Mouse (Mus musculus): ENCODE data around the gene Aplp1. TPM values are rescaled to one million over a fixed set of nuclear protein-coding genes. Genes with fewer than 3 reads are reported as not detected.
"Not testable (repeated sequence)": the region's sequence is repeated elsewhere in the genome, so short reads cannot be mapped to it uniquely, and the experiment has no call there.

The Aplp1 gene
- polyA plus RNA-seq (2012; rRNA removed) = 2.5 and 5.4 TPM in 2 replicates

DNA sequence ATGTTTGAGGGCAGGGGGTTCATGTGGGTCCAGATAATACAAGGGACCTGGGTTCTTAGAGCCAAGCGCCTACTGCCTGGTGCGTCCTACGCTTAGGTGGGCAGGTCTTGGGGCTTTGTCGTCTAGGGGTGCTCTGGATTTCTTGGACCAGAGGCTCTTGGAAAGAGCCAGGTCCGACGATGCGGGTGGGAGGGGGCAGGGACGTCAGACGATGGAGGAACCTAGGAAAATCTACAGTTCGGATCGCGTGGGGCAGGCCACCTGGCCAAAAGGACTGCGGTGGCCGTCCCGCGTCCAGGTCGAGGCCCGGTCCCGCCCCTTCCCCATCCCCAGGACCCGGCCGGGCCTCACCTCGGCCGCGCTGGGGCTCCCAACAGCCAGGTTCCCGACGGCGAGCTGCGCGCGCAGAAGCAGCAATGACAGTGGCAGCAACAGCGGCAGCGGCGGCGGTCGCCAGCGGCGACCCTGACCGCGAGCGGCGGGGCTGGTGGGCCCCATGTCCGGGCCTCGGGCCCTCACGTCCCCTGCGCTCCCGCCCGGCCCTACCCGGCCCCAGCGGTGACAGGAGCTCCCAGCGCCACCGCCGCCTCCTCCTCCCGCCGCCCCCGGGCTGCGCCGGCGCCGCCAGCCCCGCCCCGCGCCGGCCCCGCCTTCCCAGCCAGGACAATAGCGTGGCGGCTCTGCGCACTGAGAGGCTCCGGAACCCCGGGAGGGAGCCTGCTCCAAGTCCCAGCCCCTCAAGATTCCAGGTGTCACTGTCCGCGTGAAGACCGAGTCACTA is at the start of gene Aplp1:
Gene Aplp1, minus strand, starts transcription at position 565 of the 781 bp plus-strand sequence.
- DNase-seq (ENCODE audit: low read depth) = no peak

DNA sequence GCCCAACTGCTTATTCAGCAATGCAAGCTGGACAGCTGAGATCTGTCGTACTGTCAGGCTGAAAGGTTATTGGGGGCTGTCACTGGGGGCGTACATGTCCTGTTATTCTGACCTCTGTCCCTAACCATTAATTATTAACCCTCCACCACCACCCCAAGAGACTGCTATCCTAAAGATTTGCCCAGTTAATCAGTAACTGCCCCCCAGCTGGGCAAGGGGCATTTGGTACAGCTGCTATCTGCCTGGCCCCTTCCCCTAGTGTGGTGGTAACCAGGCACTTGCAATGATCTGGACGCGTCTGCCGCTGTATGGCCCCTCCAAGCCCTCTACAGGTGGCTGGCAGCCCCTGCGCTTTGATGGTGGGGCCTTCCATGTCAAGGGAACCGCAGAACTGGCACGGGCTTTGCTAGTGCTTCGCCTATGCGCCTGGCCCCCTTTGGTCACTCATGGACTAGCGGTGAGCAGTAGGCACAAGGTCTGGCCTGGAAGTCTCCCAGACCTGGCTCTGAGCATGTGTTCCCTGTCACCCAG is 48.1 kb upstream of the Aplp1 start, which contains the start of gene Prodh2:
Gene Prodh2, plus strand, starts transcription at position 222 of the 531 bp plus-strand sequence.
- DNase-seq (ENCODE audit: low read depth) = no peak

DNA sequence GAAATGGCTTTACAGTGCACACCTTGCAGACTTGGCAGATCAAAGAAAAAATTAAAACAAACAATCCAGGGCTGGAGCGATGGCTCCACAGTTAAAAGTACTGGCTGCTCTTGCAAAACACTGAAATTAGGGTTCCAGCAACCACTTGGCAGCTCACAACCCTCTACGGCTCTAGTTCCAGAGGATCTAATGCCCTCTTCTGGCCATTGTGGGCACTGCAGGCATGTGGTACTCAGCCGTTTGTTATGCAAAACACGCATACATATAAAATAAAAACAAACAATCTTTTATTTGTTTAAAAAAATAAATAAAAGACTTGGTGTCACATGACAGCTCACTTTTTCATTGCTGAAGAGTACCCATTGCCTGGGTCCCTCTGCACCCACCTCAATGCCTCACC is 47.4 kb upstream of the Aplp1 start:
- DNase-seq (ENCODE audit: low read depth) = no peak

DNA sequence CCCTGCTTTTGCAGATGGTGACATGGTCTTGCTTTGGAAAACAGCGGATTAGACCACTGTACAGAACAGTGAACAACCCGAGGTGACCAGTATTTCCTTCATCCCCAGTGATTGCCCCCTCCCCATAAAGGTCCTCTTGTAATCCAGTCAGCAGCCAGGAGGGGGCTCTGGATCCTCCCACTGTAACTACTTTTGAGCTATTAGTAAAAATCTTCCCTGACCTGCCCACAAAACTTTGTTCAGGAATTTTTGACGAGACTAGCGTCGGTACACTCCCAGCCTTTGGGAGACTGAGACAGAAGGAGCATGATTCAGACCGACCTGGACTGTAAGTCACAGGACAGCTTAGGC is 45.6 kb upstream of the Aplp1 start:
- no peak for DNase-seq (ENCODE audit: low read depth)

DNA sequence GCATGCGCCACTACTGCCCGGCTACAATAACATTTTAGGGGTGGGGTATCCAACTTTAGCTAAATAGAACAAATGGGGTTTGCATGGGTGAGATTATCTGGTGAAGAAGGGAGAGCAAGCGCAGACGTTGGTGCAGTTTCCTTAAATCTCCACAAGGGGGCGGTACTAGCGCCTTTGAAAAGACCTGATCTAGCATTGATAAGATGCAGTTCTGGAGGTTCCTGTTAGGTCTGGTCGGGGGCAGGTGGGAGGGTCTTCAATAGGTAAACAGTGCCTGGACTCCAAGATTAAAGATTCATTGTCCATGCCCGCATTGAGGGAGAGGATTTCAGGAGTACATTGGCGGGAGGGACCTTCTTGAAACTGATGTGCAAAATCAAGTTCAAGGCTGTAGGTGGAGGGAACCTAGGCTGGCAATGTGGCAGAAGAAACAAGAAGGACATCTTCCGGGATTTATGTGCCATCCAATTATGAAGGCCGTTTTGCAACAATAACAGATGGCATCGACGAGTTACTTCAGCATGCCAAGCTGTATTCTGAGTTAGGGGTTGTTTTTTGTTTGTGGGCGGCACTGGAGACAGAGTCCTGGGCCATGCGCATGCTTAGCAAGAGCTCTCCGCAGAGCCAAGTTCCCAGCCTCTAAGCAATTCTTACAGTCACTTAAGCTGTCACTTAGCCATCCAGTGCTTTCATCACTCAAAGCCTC is 45.1 kb upstream of the Aplp1 start:
- DNase-seq (ENCODE audit: low read depth) = no peak

DNA sequence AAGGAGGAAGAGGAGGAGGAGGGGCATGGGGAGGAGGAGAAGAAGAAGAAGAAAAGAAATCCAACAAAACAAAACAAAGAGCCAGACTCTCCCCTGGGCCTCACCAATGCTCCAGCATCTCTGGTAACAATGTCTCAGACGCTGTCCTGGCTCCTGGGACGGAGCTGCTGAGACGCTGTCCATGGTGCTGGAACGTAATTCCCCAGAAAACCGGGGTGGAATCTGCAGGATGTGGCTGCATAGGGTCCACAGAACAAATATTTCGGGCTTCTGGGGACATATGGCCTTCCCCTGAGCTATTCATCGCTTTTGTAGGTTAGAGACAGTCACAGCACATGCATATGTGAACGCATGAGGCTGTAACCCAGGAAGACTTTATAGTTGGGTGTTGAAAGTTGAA is 38.9 kb upstream of the Aplp1 start:
- DNase-seq (ENCODE audit: low read depth) = no peak

DNA sequence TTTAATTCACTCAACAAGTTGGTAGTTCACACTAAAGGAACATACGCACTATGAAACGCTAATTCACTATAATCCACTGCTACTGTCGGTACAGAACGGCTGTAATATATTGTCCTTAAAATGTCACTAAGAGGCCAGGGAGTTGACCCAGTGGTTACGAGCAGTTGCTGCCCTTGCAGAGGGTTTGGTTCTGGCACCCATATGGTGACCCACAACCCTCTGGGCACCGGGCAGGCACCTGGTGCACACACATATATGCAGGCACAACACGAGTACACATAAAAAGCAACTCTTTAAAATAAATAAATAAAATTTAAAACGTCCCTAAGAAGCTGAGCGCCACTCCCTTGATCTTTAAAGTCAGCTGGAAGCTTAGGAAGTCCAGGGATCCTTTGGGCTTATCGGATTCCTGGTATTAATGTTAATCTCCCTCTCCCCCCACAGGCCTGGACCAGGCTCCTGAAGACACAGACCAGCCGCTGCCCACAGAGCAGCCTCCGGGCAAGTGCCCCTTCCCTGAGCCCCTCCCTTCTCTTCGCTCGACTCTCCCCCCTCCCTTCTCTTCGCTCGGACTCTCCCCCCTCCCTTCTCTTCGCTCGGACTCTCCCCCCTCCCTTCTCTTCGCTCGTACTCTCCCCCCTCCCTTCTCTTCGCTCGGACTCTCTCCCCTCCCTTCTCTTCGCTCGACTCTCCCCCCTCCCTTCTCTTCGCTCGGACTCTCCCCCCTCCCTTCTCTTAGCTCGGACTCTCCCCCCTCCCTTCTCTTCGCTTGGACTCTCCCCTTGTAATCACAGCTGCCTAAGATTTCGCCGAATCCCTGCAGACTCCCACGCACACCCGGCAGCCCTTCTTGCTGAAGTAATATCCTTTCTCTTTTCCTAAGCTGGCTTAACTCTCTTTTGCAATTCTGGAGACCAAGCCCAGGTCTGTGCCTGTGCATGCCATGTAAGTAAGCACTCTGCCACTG is 32.4 kb upstream of the Aplp1 start:
- peak; percentile 44 for DNase-seq (ENCODE audit: low read depth)

DNA sequence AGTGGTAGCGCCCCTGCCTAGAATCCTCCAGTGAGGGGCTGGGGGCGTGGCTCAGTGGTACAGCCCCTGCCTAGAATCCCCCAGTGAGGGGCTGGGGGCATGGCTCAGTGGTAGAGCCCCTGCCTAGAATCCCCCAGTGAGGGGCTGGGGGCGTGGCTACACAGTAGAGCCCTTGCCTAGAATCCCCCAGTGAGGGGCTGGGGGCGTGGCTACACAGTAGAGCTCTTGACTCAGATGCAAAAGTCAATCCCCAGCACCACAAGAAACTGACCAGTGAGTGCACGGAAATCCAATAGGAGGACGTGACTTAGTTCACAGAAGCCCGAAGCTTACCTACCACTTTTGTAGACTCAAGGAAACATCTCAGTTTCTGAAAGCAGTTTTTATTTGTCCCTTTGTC is 30.8 kb upstream of the Aplp1 start:
- DNase-seq (ENCODE audit: low read depth) = not testable (repeated sequence)

DNA sequence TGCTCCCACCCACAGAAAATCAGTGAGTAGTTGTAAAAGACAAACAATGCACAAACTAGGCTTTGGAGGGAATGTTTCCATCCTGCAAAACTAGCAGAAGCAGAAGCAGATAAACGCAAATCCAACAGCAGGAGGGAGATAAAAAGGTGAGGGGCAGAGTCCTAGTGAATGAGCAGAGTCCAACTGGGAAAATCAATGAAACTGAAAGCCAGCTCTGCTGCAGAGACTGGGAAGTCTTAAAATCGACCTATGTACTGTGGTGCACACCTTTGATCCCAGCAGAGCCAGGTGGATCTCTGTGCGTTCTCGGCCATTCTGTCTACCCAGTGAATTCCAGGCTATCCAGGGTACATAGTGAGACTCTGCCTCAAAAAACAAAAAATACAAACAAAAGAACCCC is 29.7 kb upstream of the Aplp1 start:
- DNase-seq (ENCODE audit: low read depth) = no peak

DNA sequence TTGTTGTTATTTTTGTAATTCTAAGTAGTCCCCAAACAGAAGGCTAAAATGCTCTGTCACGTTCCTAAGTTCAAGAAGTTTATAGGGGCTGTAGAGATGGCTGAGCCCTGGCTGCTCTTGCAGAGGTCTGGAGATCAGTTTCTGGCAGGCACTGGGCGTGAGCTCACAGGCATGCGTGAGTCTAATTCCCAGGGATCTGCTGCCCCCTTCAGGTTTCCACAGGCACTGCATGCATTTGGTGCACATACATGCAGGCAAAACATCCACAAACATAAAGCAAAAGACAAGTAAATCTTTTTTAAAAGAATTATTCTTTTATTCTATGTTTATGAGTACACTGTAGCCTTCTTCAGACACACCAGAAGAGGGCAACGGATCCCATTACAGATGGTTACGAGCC is 27.1 kb upstream of the Aplp1 start:
- no peak for DNase-seq (ENCODE audit: low read depth)

DNA sequence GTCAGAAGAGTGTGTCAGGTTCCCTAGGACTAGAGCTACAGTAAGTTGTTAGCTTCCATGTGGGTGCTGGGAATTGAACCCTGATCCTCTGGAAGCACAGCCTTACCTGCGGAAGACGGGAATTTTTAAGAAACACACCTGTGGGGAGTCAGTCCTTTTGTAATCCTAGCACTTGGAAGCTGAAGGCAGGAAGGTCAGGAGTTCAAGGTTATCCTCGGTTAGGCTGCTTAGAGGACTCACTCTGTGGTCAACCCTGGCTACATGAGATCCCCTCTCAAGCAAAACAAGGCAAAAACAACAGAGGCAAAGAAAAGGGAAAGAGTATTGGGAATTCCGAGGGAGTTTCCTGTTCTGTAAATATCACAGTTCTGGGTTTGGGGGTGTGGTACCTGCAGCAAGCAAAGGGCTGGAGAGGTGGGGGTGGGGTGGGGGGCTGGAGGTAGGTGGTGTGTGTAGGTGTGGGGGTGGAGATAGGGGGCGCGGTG is 19.5 kb upstream of the Aplp1 start:
- DNase-seq (ENCODE audit: low read depth) = no peak

DNA sequence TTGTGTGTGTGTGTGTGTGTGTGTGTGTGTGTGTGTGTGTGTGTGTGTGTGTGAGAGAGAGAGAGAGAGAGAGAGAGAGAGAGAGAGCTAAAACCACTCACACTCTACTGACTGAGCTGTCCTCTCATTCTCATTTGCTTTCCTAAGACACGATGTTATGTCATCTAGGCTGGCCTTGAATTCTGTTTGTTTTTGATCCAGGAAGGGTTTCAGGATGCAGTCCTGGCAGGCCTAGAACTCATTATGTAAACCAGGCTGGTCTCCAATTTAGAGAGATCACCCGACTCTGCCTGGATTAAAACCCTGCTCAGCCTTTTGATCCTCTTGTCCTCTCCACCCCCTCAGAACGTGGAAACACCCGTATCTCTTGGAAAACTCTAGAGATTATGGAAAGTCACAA is 18.7 kb upstream of the Aplp1 start:
- DNase-seq (ENCODE audit: low read depth) = no peak

DNA sequence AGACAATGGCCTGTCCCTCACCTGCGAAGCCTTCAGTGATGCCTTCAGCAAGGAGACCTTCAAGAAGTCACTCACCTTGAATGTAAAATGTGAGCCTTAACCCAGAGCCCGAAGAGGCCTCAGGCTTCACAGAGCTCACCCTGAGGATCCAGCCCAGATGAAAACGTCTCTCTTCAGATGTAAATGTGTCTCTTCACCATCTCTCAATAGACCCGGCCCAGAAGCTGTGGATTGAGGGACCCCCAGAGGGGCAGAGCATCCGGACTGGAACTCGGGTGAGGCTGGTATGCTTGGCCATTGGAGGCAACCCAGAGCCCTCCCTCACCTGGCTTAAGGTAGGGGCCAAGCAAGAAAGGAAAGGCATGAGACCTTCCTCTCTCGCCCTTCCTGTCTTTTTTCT is 18.2 kb upstream of the Aplp1 start:
- DNase-seq (ENCODE audit: low read depth) = no peak

DNA sequence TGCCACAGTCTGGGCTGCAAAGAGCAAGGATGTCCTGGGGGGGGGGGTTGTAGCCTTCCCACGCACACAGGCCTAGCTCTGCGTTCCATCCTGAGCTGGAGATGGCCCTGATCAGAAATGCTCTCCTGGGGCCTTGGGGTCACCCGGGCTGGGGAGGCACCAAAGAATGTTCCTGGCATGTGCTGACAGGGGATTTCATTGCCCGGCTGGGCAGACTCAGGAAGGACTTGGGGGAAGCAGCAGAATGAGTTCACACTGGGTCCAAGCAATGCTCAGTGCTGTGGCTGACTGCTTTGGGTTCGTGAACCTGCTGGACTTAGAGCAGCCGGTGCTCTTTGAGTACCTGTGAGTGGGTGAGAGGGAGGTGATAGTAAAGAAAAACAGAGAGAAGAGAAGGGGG is 14.1 kb upstream of the Aplp1 start:
- no peak for DNase-seq (ENCODE audit: low read depth)

DNA sequence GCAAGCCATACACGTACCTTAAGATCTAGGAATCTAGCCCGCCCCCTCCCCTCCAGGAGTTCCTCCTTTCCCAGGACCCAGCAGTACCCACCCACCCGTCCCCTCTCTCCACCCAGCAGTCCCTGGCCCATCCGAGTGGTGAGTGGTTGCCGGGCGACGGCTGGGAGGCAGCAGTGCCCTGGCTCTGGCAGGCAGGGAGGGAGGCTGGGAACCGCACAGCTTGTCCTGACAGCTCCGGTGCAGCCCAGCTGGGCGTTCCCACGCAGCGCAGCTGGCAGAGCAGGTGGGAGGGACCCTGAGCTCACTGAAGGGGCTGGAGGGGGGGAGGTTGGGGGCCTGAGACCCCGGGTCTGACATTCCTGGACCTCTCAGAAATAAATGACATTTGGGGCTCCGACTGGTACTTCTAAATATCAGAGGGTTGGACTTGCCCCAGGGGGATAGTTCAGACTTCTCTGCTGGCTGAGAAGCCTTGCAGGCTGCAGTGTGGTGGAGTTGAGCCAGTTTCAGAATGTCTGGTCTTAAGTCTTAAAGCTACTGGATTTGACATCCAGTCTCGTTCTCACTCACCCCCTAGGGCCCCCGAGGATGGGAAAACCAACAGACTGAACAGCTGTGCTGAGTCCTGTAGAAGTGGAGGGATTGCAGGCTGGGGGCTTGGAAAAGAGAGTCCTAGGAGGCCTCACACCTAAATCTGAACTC is 12.4 kb upstream of the Aplp1 start, which contains the start of the genes Kirrel2 and Nphs1:
Gene Kirrel2, minus strand, starts transcription at position 62 of the 702 bp plus-strand sequence.
Gene Nphs1, plus strand, starts transcription at position 687 of the 702 bp plus-strand sequence.
- DNase-seq (ENCODE audit: low read depth) = no peak

DNA sequence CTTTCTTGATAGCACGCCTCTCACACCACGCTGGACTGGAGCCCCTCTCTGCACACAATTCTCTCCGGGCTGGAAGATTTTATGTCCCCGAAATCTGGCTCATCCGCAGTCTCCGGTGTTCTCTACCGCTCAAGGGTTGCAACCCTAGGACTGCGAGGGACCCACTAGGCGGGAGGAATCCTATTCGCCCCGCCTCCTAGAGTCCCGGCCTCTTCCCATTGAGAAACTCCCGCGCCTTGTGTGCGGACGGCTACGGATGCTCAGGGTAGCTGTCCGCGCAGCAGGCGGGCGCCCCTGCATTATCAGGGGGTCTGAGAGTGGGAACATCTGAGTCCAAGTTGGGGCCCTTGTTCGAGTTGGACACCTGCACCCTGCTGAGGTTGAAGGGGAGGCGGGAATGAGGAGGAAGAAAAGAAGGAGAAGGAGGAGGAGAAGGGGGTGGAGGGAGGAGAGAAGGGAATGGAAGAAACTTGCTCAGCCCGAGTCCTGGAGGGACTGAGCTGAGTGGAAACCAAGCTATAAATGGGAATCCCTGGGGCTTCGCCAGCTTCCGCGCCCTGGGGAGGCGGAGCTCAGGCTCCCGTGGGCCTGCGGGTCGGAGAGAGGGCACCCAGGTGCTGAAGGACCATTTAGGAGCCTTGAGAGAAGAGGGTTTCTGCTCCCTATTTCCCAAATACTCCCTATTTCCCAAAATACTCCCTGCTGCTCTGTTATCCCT is 11.7 kb upstream of the Aplp1 start:
- no peak for DNase-seq (ENCODE audit: low read depth)

DNA sequence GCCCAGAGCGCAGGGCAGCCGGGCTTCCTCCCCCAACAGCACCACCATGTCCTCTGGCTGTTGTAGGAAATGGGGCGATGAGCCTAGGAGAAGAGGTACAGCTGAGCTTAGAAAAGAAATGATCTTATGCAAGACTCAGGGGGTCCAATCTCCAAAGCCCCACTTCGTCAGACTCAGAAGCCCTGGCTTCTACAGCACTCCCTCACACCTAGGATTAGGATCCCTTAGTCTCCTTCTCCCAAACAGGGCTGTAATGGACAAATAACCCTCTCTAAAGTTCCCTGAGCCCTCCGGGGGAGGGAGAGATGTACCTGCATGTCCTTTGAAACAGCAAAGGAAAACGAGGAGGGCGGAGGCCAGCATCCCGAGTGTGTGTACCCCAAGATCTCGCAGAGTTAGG is 11.2 kb upstream of the Aplp1 start:
- no peak for DNase-seq (ENCODE audit: low read depth)

DNA sequence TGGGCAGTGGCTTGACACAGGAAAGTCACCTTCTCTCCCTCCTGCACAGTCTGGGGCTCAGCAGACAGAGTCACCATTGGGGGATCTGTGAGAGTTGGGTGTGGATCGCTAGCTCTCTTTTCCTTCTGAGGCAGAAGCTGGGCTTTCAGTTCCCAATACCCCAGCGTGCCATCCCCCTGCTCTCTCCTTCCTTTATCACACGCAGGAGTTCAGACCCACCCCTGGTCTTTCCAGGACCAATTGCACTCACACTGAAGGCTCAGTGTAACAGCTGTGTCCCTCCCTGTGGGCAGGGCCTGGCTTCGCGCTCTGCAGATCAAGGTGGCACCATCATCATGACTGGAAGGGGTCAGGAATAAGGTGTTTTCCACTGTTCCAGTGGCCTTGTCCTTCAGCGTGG is 8.9 kb upstream of the Aplp1 start:
- no peak for DNase-seq (ENCODE audit: low read depth)

DNA sequence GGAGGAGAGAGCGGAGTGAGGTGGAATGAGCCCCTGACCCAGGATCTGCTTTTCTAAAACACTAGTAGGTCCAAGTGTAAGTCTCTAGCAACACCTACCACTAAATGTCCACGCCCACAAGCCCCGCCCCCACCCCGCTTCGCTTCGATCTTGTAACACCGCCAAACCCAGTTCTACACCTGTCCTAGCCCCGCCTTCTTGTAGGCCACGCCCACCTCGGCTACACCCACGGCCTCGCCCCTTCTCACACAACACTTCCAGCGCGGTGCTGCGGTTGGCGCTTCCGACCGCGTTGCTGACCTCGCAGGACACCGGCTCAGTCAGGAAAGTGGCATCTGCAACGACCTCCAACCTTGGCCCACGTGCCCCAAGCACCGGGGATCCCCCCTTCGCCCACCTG is 8.4 kb upstream of the Aplp1 start:
- no peak for DNase-seq (ENCODE audit: low read depth)

DNA sequence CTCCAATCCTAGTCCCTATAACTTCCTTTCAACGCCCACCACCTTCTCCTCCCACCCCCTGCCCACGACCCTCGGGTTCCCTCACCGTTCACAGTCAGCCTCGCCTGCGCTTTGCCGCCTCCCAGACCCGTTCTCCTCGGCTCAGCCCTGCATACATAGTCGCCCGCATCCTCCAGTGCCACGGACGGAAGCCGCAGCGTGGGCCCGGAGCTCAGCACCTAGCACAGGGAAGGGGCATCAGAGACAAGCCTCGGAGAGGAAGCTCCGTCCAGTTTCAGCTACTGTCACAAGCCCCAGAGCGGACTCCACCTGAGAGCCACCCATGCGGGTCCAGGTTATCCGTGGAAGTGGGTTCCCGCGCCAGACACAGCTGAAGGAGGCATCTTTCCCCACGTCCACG is 8.0 kb upstream of the Aplp1 start:
- DNase-seq (ENCODE audit: low read depth) = no peak
